Mouse (Mus musculus): ENCODE results near the gene Ces2e. TPM values are rescaled to one million over a fixed set of nuclear protein-coding genes. Genes with fewer than 3 reads are reported as not detected.

Ces2e gene
- total and polyA plus RNA-seq, 2 experiments from 2014 or later: not detected

GRCm38 (mm10) chr8:104927301-104927700, 1.2 kb downstream of the Ces2e start:
- no peak overlapping the region for H3K27ac ChIP-seq (ENCODE audit: low read depth, low read length)
- 92% methylated on average over 3 of the region's 3 CpGs for WGBS
- no peaks in the 10 kb centered on the region for H3K36me3 ChIP-seq (ENCODE audit: insufficient read depth, low read length)
- no peak overlapping the region for H3K4me2 ChIP-seq (ENCODE audit: low read depth, low read length, poor library complexity, severe bottlenecking)
- no peak for TF ChIP-seq CTCF (IDR thresholded peaks at IDR 0.05)
- no peak for ATAC-seq (ENCODE audit: low FRiP score)
- no peaks in the 10 kb centered on the region for H3K4me1 ChIP-seq (ENCODE audit: insufficient read depth, low read length)
- no peaks in the 10 kb centered on the region for H3K27me3 ChIP-seq (ENCODE audit: insufficient read depth, low read length)
- H3K9ac ChIP-seq (replicated peaks; ENCODE audit: low read length, poor library complexity, severe bottlenecking): no peak overlapping the region
- H3K9me3 ChIP-seq (ENCODE audit: low read length): no peaks in the 10 kb centered on the region
- H3K4me3 ChIP-seq (ENCODE audit: low read depth, low read length): no peak overlapping the region
- no peak for DNase-seq (ENCODE audit: low spot score)

GRCm38 (mm10) chr8:104944665-104945064, 18.6 kb downstream of the Ces2e start:
- no peaks in the 10 kb centered on the region for H3K36me3 ChIP-seq (ENCODE audit: insufficient read depth, low read length)
- no peak overlapping the region for H3K9ac ChIP-seq (replicated peaks; ENCODE audit: low read length, poor library complexity, severe bottlenecking)
- no peak overlapping the region for H3K4me2 ChIP-seq (ENCODE audit: low read depth, low read length, poor library complexity, severe bottlenecking)
- no peak; the same call in 1 of the 2 replicates for TF ChIP-seq CTCF (IDR thresholded peaks at IDR 0.05)
- WGBS: 83% methylated on average over 2 of the region's 2 CpGs
- no peaks in the 10 kb centered on the region for H3K9me3 ChIP-seq (ENCODE audit: low read length)
- H3K4me1 ChIP-seq (ENCODE audit: insufficient read depth, low read length): no peaks in the 10 kb centered on the region
- no peak overlapping the region for H3K27ac ChIP-seq (ENCODE audit: low read depth, low read length)
- DNase-seq (ENCODE audit: low spot score): no peak
- no peak overlapping the region for H3K4me3 ChIP-seq (ENCODE audit: low read depth, low read length)
- no peaks in the 10 kb centered on the region for H3K27me3 ChIP-seq (ENCODE audit: insufficient read depth, low read length)
- ATAC-seq (ENCODE audit: low FRiP score): no peak

GRCm38 (mm10) chr8:104947056-104947455, 21.0 kb downstream of the Ces2e start, which contains the start of gene Ces2f:
Ces2f (plus strand) TSS chr8:104947356.
- DNase-seq (ENCODE audit: low spot score) (no peak), ATAC-seq (ENCODE audit: low FRiP score) (no peak)
- Histone ChIP-seq H3K9ac (replicated peaks; ENCODE audit: low read length, poor library complexity, severe bottlenecking) (no peak within 1 kb of the TSS), H3K4me1 (ENCODE audit: insufficient read depth, low read length) (no peaks in the 10 kb centered on the region), H3K9me3 (ENCODE audit: low read length) (no peaks in the 10 kb centered on the region), H3K4me2 (ENCODE audit: low read depth, low read length, poor library complexity, severe bottlenecking) (no peak within 1 kb of the TSS), H3K27ac (ENCODE audit: low read depth, low read length) (no peak within 1 kb of the TSS), H3K36me3 (ENCODE audit: insufficient read depth, low read length) (no peaks in the 10 kb centered on the region), H3K27me3 (ENCODE audit: insufficient read depth, low read length) (no peaks in the 10 kb centered on the region), H3K4me3 (ENCODE audit: low read depth, low read length) (no peak within 1 kb of the TSS)
- WGBS: 80% methylated on average over 4 of the region's 4 CpGs
- TF ChIP-seq CTCF (IDR thresholded peaks at IDR 0.05): no peak

- Histone ChIP-seq H3K4me3 (ENCODE audit: low read depth, low read length) (no peak overlapping the region), H3K36me3 (ENCODE audit: insufficient read depth, low read length) (no peaks in the 10 kb centered on the region), H3K27ac (ENCODE audit: low read depth, low read length) (no peak overlapping the region), H3K4me1 (ENCODE audit: insufficient read depth, low read length) (no peaks in the 10 kb centered on the region), H3K9ac (replicated peaks; ENCODE audit: low read length, poor library complexity, severe bottlenecking) (no peak overlapping the region), H3K9me3 (ENCODE audit: low read length) (no peaks in the 10 kb centered on the region), H3K4me2 (ENCODE audit: low read depth, low read length, poor library complexity, severe bottlenecking) (no peak overlapping the region), H3K27me3 (ENCODE audit: insufficient read depth, low read length) (no peaks in the 10 kb centered on the region)
- TF ChIP-seq CTCF (IDR thresholded peaks at IDR 0.05): no peak
- WGBS: 87% methylated on average over 5 of the region's 5 CpGs
- ATAC-seq (ENCODE audit: low FRiP score): no peak
- no peak for DNase-seq (ENCODE audit: low spot score)
These were observed 23.0 kb downstream of the Ces2e start for GRCm38 (mm10) chr8:104949031-104949430.

- ATAC-seq (ENCODE audit: low FRiP score): no peak
- Histone ChIP-seq H3K27me3 (ENCODE audit: insufficient read depth, low read length) (no peaks in the 10 kb centered on the region), H3K4me2 (ENCODE audit: low read depth, low read length, poor library complexity, severe bottlenecking) (no peak within 1 kb of the TSS), H3K9me3 (ENCODE audit: low read length) (no peaks in the 10 kb centered on the region), H3K36me3 (ENCODE audit: insufficient read depth, low read length) (no peaks in the 10 kb centered on the region), H3K9ac (replicated peaks; ENCODE audit: low read length, poor library complexity, severe bottlenecking) (no peak within 1 kb of the TSS), H3K27ac (ENCODE audit: low read depth, low read length) (no peak within 1 kb of the TSS), H3K4me1 (ENCODE audit: insufficient read depth, low read length) (no peaks in the 10 kb centered on the region), H3K4me3 (ENCODE audit: low read depth, low read length) (no peak within 1 kb of the TSS)
- TF ChIP-seq CTCF (IDR thresholded peaks at IDR 0.05): no peak
- WGBS: 72% methylated on average over 5 of the region's 5 CpGs
- DNase-seq (ENCODE audit: low spot score): no peak
These were observed 35.5 kb downstream of the Ces2e start, which contains the start of gene Ces2g for GRCm38 (mm10) chr8:104961537-104961961. Ces2g (plus strand) TSS chr8:104961718.

- no peaks in the 10 kb centered on the region for H3K9me3 ChIP-seq (ENCODE audit: low read length)
- WGBS: 75% methylated on average over 8 of the region's 8 CpGs
- DNase-seq (ENCODE audit: low spot score) (no peak), ATAC-seq (ENCODE audit: low FRiP score) (no peak)
- no peak overlapping the region for H3K4me2 ChIP-seq (ENCODE audit: low read depth, low read length, poor library complexity, severe bottlenecking)
- H3K9ac ChIP-seq (replicated peaks; ENCODE audit: low read length, poor library complexity, severe bottlenecking): no peak overlapping the region
- H3K4me3 ChIP-seq (ENCODE audit: low read depth, low read length): no peak overlapping the region
- H3K36me3 ChIP-seq (ENCODE audit: insufficient read depth, low read length): no peaks in the 10 kb centered on the region
- no peak for TF ChIP-seq CTCF (IDR thresholded peaks at IDR 0.05)
- H3K27me3 ChIP-seq (ENCODE audit: insufficient read depth, low read length): no peaks in the 10 kb centered on the region
- H3K4me1 ChIP-seq (ENCODE audit: insufficient read depth, low read length): no peaks in the 10 kb centered on the region
- H3K27ac ChIP-seq (ENCODE audit: low read depth, low read length): no peak overlapping the region
These were observed 36.3 kb downstream of the Ces2e start for GRCm38 (mm10) chr8:104962229-104962901.

Data from midbrain, postnatal 0 days (tissue).